Mouse (Mus musculus) layer of hippocampus, postnatal 14 days (tissue): ENCODE data around the gene Mfap1b. TPM values are rescaled to one million over a fixed set of nuclear protein-coding genes. Genes with fewer than 3 reads are reported as not detected.
A peak's percentile ranks its signal among the peaks of the same experiment; 100 is the strongest.

ENCODE experiments used
- DNase-seq, 2 experiments: peaks; one replicate each; pipeline ENCODE4 v3.0.0; 2021 to 2022; ENCODE audit warnings: low spot score in 2 of 2, mixed read lengths in 1 of 2
- microRNA-seq, 2 experiments: library from miRNA; unstranded; fragments of <30 nt; microRNA quantifications; one replicate each; pipeline ENCODE4 v1.2.0; 2021
- total RNA-seq, 2 experiments: library from RNA; stranded (reverse); gene quantifications; 2 replicates each; pipeline ENCODE4 v1.2.3; 2021

The Mfap1b gene
- total RNA-seq, 2 experiments from 2014 or later: 38.0 to 40.6 TPM

DNA sequence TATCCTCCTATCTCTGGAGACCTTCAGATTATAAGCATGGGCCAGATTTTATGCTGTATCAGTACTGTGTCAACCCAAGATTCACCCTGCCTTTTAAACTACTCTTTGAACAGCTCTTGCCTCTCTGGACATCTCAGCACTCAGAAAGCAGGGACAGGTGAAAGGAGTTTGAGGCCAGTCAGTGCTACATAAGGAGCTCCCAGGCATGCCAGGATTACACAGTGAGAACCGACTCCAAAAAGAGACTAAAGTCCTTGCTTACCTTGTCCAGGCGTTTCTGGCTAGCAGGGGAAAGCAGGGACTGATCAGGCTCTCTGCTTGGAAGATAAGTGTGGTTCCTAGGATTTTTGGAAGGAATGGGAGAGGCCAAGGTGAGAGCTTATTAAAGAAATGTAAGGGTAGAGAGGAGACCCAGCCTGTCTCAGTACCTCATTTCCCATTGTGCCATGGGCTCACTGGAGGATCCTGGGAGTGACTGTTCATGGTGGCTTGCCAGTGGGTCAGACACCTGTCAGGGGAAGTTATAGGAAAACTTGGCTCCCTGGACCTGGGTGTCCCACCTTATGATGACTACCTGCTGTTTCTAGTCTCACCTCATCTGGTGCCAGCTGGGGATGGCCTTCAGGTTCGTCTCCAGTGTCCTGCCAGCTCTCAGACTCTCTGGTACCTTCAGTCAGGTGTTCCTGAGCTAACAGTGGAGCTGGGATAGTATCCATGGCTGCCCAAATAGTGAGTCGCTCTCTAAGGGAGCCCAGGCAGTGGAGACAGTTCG, 32.8 kb downstream of the Mfap1b start:
- DNase-seq: no peak

DNA sequence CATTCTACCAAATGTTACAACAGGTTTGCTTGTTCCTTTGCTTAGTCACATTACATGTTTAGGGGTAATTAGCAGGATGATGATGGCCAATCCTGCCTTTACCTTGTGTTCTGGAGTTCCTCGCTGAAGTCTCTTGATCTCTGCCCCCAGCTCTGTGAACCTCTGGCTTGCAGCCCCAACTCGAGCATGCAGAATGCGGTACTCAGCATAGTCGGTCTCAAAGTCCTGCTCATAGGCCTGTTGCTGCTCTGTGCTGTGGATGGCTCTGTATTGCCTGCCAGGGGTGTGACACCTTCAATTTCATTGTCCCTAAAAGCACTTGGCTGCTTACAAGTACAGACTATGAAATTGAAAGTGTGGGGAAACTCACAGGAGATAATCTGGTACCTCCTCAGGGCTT, 34.1 kb downstream of the Mfap1b start:
- no peak for DNase-seq

DNA sequence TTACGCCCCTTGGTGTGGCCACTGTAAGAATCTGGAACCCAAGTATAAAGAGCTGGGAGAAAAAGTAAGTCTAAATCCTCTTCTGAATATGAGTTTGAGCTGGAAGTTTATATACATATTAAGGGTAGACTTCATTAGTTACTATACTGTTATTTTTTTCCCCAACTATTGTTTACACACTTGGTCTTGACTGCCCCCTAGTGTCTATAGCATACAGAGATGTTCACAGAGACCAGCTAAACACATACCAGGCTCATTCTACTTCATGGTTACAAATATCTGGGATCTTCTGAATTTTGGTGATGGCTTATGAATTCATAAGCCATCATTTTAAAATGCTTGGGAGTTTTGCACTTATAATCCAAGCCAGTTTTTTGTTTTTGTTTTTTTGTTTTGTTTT, 39.0 kb downstream of the Mfap1b start:
- DNase-seq: no peak

DNA sequence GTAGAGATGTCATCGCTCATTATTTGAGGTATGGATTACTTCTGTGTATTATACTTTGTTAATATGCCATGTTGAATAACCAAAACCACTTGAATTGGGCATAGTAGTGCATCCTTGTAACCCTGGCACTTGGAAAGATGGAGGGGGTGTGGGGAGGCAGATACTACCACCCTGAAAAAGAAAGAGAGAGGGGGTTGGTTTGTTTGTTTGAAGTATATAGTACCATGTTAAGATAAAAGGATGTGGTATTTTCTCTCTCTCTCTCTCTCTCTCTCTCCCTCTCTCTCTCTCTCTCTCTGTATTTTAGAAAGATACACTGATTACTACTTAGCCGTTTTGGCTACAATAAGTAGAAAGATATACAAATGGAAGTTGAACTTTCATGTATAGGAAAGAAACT, 48.0 kb downstream of the Mfap1b start:
- DNase-seq: no peak

DNA sequence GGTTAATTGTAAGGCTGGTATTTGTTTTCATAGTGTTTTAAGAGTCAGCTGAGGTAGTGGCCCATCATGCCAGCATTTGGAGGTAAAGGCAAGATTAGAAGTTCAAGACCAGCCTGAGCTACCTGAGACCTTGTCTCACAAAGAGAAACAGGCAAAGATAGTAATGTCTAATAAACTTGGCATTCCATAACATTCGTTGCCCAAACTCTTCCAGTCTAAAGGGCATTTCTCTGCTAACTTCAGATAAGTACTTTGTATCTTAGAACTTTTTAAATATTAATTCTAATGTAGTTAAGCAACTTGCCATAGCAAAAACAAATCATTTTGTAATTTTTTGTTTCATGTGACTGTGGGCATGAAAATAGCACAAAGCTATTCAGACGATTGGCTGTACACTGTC, 50.7 kb downstream of the Mfap1b start:
- DNase-seq: no peak

DNA sequence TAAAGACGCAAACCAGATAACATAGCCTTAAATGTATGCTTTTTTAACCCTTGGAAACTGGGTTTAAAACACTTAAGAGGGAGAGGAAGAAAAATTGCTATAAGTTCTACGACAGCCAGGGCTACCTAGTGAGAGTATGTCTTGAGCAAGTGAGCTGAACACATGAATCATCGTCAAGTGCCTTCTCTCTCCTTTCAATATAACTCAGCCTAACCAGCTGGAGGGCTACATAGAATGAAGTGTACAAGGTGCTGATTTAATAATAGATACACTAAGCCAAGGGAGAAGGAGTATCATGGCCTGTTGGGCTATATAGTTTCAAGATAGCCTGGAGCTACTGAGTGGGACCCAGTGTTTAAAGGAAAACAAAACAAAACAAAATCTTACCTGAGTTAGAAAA, 55.4 kb downstream of the Mfap1b start:
- DNase-seq: no peak

DNA sequence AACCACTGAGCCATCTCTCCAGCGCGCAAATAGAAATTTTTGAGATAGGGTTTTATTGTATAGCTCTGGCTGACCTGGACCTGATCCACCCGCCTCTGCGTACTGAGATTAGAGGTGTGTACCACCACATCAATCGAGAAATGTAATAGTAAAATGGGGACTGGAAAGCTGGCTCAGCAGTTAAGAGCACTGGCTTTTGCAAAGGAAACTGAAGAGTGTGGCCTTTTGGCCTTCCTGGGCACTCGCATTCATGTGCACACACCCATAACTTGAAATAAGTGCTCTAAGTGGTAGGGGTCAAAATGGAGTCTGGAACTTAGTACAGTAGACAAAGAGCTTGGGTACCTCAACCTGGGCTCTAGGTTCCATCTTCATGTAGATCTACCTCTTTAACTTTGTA, 57.5 kb downstream of the Mfap1b start:
- no peak for DNase-seq

DNA sequence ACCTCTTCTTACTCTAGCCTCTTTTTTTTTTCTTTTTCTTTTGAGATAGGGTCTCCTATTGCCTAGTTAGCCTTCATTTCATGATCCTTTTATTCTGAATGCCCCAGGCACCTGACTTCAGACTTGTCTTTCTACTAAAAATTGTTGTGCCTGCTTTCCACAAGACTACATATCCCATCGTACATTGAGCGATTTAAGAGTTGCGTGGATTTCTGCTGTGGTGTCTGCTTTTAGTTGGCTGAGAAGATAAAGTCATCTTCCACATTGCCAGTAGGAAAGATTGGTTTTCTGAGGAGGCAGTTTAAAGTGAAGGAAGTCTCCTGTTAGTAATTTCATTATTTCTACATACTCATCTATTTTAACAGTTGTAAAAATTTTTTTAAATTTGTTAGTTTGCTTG, 58.3 kb downstream of the Mfap1b start:
- DNase-seq: no peak

DNA sequence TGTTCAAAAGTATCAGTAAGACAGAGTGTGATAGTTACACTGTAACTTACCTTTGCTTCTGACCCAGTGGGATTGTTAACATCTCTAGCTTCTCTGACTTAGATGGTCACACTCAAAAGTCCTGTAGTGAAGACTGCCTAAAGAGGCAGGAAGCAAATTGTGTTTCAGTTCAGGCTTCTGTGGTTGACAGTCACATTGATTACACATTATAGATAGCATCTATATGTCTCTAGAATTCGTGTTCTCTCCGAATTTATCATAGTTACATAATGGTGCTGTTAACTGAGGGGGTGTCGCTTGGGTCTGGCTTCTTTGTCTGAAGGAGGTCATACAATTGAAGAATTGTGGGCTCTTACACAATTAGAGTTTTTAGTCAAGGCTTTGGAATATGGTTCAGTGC, 58.8 kb downstream of the Mfap1b start:
- DNase-seq: no peak

DNA sequence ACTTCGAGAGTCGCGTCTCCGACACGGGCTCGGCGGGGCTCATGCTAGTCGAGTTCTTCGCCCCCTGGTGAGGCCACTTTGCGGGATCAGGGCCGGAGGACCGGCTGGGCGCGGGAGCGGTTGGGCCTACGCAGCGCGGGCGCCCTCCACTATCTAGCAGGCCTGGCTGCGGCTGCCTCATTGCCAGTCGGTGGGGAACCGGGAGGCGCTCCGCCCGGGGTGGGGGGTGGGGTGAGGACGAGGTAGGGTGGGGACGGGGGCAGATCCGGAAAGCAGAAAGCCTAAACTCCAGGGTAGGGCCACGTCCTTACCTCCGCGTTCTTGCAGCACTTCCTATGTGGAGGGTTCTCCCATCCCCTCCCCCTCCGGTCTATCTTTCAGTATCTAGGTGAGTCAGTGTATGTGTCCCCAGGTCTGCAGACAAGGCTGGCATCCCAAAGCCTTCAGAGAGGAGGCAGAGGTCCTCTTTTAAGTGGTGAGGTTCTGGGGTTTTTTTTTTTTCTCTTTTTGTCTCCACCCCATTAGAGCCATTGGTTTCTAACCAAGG, 59.7 kb downstream of the Mfap1b start:
- peak in 1 of 2 experiments; percentile 27 for DNase-seq

DNA sequence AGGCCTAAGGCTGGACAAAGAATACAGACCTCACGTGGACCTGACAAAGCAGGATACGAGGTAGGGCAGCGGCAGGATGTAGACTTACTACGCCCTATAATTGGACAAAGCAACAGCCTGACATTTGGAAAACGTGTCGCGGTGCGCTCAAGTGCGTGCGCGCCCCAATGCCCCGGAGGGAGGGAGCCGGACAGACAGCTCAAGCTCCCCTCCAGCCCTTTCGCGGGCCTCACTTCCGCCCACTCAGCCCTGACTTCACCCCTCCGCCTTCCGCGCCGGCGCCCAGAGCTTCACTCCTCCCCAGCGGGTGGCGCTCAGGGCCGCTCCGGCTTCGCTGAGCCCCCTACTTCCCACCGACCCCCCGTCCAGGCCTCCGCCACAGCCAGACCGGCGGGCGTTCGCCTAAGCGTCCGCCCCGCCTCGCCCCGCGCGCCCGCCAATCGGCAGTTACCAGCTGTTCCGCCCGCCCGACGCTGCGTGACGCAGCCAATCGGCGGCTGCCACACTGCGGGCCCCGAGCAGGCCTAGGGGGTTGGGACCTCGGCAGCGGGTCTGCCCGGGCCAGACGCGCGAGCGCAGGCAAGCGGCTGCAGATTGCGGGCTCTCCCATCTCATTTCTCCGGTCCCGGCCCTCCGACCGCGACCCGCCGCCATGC, 60.4 kb downstream of the Mfap1b start, which contains the start of the genes Pdia3 and Catsper2:
Pdia3 (plus strand) TSS at position 389 of the 656 bp plus-strand sequence.
Catsper2 (minus strand) TSS at position 406 of the 656 bp plus-strand sequence.
- peak; percentile 94 to 96 for DNase-seq

DNA sequence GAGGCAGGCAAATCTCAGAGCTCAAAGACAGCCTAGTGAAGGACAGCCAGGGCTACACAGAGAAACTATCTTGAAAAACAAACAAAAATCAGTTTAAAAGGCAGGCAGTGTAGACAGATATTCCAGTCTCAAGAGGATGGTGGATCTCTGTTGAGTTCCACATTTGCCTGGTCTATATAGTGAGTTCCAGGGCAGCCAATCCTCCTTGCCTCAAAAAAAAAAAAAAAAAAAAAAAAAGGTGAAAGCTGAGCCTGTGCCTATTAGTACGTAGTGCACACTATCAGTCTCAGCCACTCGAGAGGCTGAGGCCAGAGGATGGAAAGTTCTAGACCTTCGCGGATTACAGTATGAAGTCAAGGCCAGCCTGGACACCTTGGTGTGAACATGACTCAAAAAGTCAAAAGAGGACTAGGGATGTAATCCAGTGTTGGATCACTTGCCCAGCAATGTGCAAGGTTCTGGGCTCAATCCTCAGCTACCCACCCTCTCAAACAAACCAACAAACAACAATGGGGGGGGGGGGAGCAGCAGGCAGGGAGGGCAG, 61.0 kb downstream of the Mfap1b start:
- no peak for DNase-seq

Small RNA genes lying within 50 kb of the gene (microRNA-seq; reads per million reads assigned to microRNA genes)
- 0 reads per million in 2 experiments for gene Gm22953

Other genes starting within 250 kb of the Mfap1b start
- gene Trp53bp1, start 202.7 kb downstream of the Mfap1b start, total RNA-seq: 100 to 1,000 TPM; 140 to 152 TPM
- gene Map1a, start 184.5 kb downstream of the Mfap1b start, total RNA-seq: 100 to 1,000 TPM; 472 to 505 TPM
- gene Ppip5k1, start 118.7 kb downstream of the Mfap1b start, total RNA-seq: 10 to 100 TPM; 69.1 to 74.4 TPM
- 100 to 1,000 TPM; 333 to 351 TPM for gene Ckmt1, start 116.4 kb downstream of the Mfap1b start, total RNA-seq
- gene Strc, start 86.9 kb downstream of the Mfap1b start, total RNA-seq: under 1 TPM; 0.09 to 0.31 TPM
- 100 to 1,000 TPM; 194 to 224 TPM for gene Pdia3, start 60.3 kb downstream of the Mfap1b start, total RNA-seq
- gene Catsper2, start 60.3 kb downstream of the Mfap1b start, total RNA-seq: 1 to 10 TPM; 4.1 to 4.6 TPM
- not detected for gene Ell3, start 29.8 kb downstream of the Mfap1b start, total RNA-seq
- gene Serf2, start 24.9 kb downstream of the Mfap1b start, total RNA-seq: 100 to 1,000 TPM; 157 to 166 TPM
- 10 to 100 TPM; 20.1 to 27.8 TPM for gene Hypk, start 20.8 kb downstream of the Mfap1b start, total RNA-seq
- under 1 TPM; 0.97 to 0.98 TPM for gene Serinc4, start 17.3 kb downstream of the Mfap1b start, total RNA-seq
- gene Mfap1a, start 32.6 kb upstream of the Mfap1b start, total RNA-seq: 10 to 100 TPM; 31.3 to 32.2 TPM
- gene Wdr76, start 32.7 kb upstream of the Mfap1b start, total RNA-seq: 1 to 10 TPM; 2.0 to 2.5 TPM